Mouse (Mus musculus): Measurements from ENCODE around the gene Fnip1.

The Fnip1 gene

DNA sequence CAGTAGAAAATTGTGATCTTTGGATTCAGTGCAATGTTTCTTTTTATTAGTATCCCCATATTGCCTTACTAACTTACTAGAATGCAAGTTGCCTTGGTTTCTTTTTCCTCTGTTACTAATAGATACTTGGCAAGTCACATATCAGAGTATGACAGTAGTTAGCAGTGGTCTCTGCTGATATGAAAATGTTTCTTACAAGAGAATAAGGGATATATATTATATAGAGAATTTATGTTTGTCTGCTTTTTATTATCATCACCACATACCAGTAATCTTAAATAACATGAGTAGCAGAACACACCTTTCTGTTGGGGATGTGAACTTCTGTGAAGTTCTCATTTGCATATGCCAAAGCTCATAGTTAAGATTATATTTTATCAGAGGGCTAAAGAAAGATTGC, 104.4 kb downstream of the Fnip1 start:
- DNase-seq (ENCODE audit: low spot score): no peak

DNA sequence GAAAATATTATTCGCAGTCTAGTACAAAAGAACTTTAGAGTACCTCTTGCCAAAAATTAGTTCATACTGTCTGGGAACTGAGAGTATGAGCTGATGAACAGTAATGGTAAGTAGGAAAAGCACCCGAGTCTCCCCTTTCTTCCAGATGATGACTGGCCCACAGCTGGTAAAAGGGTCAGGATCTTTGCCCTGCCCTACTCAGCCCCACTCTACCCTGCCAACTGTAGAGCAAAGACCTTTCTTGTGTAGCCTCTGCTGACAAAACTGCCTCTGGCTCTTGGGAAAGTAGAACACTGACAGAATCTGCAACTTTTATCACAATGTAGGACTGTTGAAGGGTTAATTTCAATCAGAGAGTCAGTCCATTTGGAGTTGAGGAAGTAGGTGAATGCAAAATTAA, 117.0 kb downstream of the Fnip1 start:
- DNase-seq (ENCODE audit: low spot score): no peak

DNA sequence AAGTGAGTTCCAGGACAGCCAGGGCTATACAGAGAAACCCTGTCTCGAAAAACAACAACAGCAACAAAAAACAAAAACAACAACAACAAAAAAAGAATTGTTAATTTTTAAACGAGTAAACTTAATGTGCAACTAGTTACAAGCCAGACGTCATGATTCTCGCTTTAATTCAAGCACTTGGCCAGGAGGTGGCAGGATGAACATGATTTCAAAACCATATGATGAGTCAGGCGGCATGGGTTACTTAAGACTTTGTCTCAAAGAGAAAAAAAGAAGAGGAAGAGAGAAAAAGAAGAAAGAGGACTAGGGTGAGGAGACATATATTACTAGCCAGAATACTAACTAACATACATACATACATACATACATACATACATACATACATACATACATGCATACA, 124.8 kb downstream of the Fnip1 start:
- DNase-seq (ENCODE audit: low spot score): no peak

All from yolk sac, embryonic 10.5 days (tissue).